10 mouse cellular contexts compared by ENCODE assay signal in genomic region chrX:99046360-99047055, GRCm38 (mm10). TPM values are rescaled to one million over a fixed set of nuclear protein-coding genes. Genes with fewer than 3 reads are reported as not detected.
A peak's percentile ranks its signal among the peaks of the same experiment; 100 is the strongest.
DNase-seq lines count a peak whose midpoint lies in the region; ATAC-seq and TF ChIP-seq lines count a peak whose summit lies in the region.
"Had no signal": no experiment of that assay in that cellular context is flagged by ENCODE, and none has a peak within 500 bp of the region (broad histone marks: within the 10 kb centered on the region; RNA-seq: fewer than 3 reads in every experiment).

No protein-coding gene starts in this region.

- H3K36me3 ChIP-seq in heart, embryonic 13.5 days: no peaks in the 10 kb centered on the region
- H3K36me3 ChIP-seq in forebrain, embryonic 12.5 days (replicated peaks): no peaks in the 10 kb centered on the region
- H3K36me3 ChIP-seq: limb, embryonic 12.5 days had no signal

- peak overlapping the region; percentile 80; the same call in 1 of the 2 replicates for H3K4me2 ChIP-seq in heart, embryonic 13.5 days
- no peak overlapping the region for H3K4me2 ChIP-seq in forebrain, embryonic 12.5 days
- H3K4me2 ChIP-seq: limb, embryonic 12.5 days had no signal

- H3K4me3 ChIP-seq in lung, adult 2 months (replicated peaks; ENCODE audit: extremely low read depth, low read depth, low read length): no peak overlapping the region
- no peak overlapping the region for H3K4me3 ChIP-seq in heart, embryonic 13.5 days
- no peak overlapping the region for H3K4me3 ChIP-seq in forebrain, embryonic 12.5 days (replicated peaks)
- H3K4me3 ChIP-seq: limb, embryonic 12.5 days had no signal

- H3K9me3 ChIP-seq in heart, embryonic 13.5 days: no peaks in the 10 kb centered on the region
- no peaks in the 10 kb centered on the region for H3K9me3 ChIP-seq in forebrain, embryonic 12.5 days
- H3K9me3 ChIP-seq: limb, embryonic 12.5 days had no signal

- ATAC-seq in heart, embryonic 13.5 days (ENCODE audit: extremely low read depth, insufficient number of reproducible peaks, low FRiP score, low TSS enrichment): no peak
- no peak for ATAC-seq in forebrain, embryonic 12.5 days (ENCODE audit: low FRiP score)
- no peak for ATAC-seq in frontal cortex, adult (ENCODE audit: low TSS enrichment)

- peaks cover 31% of the 10 kb centered on the region for H3K27me3 ChIP-seq in heart, embryonic 13.5 days (replicated peaks)
- peaks cover 70% of the 10 kb centered on the region for H3K27me3 ChIP-seq in forebrain, embryonic 12.5 days
- H3K27me3 ChIP-seq: CH12.LX had no signal

- TF ChIP-seq CTCF in lung, adult 2 months (IDR thresholded peaks at IDR 0.05; ENCODE audit: insufficient read depth, low read length): no peak

- H3K27ac ChIP-seq in heart, embryonic 13.5 days (replicated peaks): peak overlapping the region; percentile 80
- H3K27ac ChIP-seq in forebrain, embryonic 12.5 days: no peak overlapping the region
- H3K27ac ChIP-seq: limb, embryonic 12.5 days had no signal

- DNase-seq in lung, adult 18-20 months: peak; percentile 28 to 57
- no peak for DNase-seq in lung, adult 2 months
- DNase-seq in kidney, postnatal 10 days: peak; percentile 61
- DNase-seq in yolk sac, embryonic 10.5 days (ENCODE audit: low spot score): peak; percentile 55
- no peak for DNase-seq in right cerebral cortex, adult 2 months (ENCODE audit: low spot score in 2 of 2)

- TF ChIP-seq POLR2A in lung, adult 2 months (IDR thresholded peaks at IDR 0.05; ENCODE audit: borderline replicate concordance, extremely low read depth, low read depth, low read length): no peak

- H3K9ac ChIP-seq in heart, embryonic 13.5 days: 0 out of 2 replicates have a peak overlapping the region, but pooled peaks have one; percentile 19
- no peak overlapping the region for H3K9ac ChIP-seq in forebrain, embryonic 12.5 days
- H3K9ac ChIP-seq: limb, embryonic 12.5 days had no signal

- 45% methylated on average over 5 of the region's 5 CpGs for WGBS in lung, adult 2 months
- 37% methylated on average over 5 of the region's 5 CpGs for WGBS in heart, embryonic 13.5 days
- WGBS in forebrain, embryonic 12.5 days: 59% methylated on average over 5 of the region's 5 CpGs

- peaks cover 16% of the 10 kb centered on the region for H3K4me1 ChIP-seq in lung, adult 2 months (ENCODE audit: control insufficient read depth, insufficient read depth, low read length)
- H3K4me1 ChIP-seq in heart, embryonic 13.5 days: peaks cover 70% of the 10 kb centered on the region
- no peaks in the 10 kb centered on the region for H3K4me1 ChIP-seq in forebrain, embryonic 12.5 days

RNA-seq across cellular contexts. Expression of gene Stard8, which starts 43.5 kb away (rescaled TPM):
- polyA plus RNA-seq in lung, adult 2 months (2012; rRNA removed): 87.0 and 89.6 TPM in 2 replicates
- polyA plus RNA-seq in heart, embryonic 13.5 days (2015; fragmentation: Nextera tagmentation; extraction: Ambion mirVana): 12.0 and 14.9 TPM in 2 replicates
- 6.2 and 6.9 TPM in 2 replicates for polyA plus RNA-seq in forebrain, embryonic 12.5 days (2016; fragmentation: Nextera tagmentation; extraction: Ambion mirVana)

Comparison
In these comparisons a context has a peak if more than half of its experiments do, and no peak if none do; other contexts are left out.
1. DNase-seq: peak in lung, adult 18-20 months (2 of 2), kidney, postnatal 10 days (single experiment) and yolk sac, embryonic 10.5 days (single experiment); none in lung, adult 2 months (single experiment) and right cerebral cortex, adult 2 months (0 of 2).